7 mouse cellular contexts compared by ENCODE assay signal in the genomic region with DNA sequence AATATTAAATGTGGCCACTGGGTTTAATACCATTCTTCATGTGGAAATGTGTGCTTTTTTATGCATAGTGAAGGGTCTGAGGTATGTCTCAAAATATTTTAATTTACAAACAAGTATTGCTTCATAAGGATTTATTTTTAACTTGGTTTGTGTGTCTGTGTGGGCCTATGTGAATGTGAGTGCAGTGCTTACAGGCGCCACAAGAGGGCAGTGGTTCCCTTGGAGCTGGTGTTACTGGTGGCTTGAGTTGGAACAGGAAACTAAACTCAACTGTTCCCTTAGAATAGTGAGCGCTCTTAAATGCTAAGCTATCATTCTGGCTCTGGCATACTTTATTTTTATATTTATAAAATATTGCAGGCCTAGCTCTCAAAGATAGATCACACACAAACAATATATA. TPM values are rescaled to one million over a fixed set of nuclear protein-coding genes. Genes with fewer than 3 reads are reported as not detected.
DNase-seq lines count a peak whose midpoint lies in the region; ATAC-seq and TF ChIP-seq lines count a peak whose summit lies in the region.

No protein-coding gene starts in this region.

- no peaks in the 10 kb centered on the region for H3K36me3 ChIP-seq in kidney, embryonic 14.5 days (ENCODE audit: control insufficient read depth, insufficient read depth, low read length)
- H3K36me3 ChIP-seq in C2C12 (ENCODE audit: control insufficient read depth, insufficient read depth) (no peaks in the 10 kb centered on the region), G1E (replicated peaks) (no peaks in the 10 kb centered on the region)
- no peaks in the 10 kb centered on the region for H3K36me3 ChIP-seq in midbrain, postnatal 0 days (ENCODE audit: insufficient read depth, low read length)

- no peak overlapping the region for H3K4me2 ChIP-seq in kidney, embryonic 14.5 days (replicated peaks; ENCODE audit: low read depth, low read length)
- H3K4me2 ChIP-seq in midbrain, postnatal 0 days (ENCODE audit: low read depth, low read length, poor library complexity, severe bottlenecking), result no peak overlapping the region

- H3K4me1 ChIP-seq in kidney, embryonic 14.5 days (ENCODE audit: control insufficient read depth, insufficient read depth, low read length), result no peaks in the 10 kb centered on the region
- no peaks in the 10 kb centered on the region for H3K4me1 ChIP-seq in G1E (ENCODE audit: insufficient read depth, low read depth, low read length)
- no peaks in the 10 kb centered on the region for H3K4me1 ChIP-seq in midbrain, postnatal 0 days (ENCODE audit: insufficient read depth, low read length)

- TF ChIP-seq CTCF in C2C12 (IDR thresholded peaks at IDR 0.05; ENCODE audit: control insufficient read depth, insufficient read depth, insufficient read length), result peak; percentile 31
- TF ChIP-seq CTCF in G1E (IDR thresholded peaks at IDR 0.05; ENCODE audit: low read depth, low read length), result 0 out of 2 replicates have a peak, but pooled peaks have one; percentile 16
- peak; percentile 84 for TF ChIP-seq CTCF in midbrain, postnatal 0 days (IDR thresholded peaks at IDR 0.05)

- no peak overlapping the region for H3ac ChIP-seq in C2C12 (ENCODE audit: control insufficient read depth, insufficient read length, low read depth)

- H3K27ac ChIP-seq in kidney, embryonic 14.5 days (ENCODE audit: low read depth, low read length), result no peak overlapping the region
- H3K27ac ChIP-seq in midbrain, postnatal 0 days (ENCODE audit: low read depth, low read length), result no peak overlapping the region

- no peaks in the 10 kb centered on the region for H3K9me3 ChIP-seq in kidney, embryonic 14.5 days (ENCODE audit: control insufficient read depth, low read length)
- H3K9me3 ChIP-seq in G1E (replicated peaks), result peaks cover 20% of the 10 kb centered on the region
- no peaks in the 10 kb centered on the region for H3K9me3 ChIP-seq in midbrain, postnatal 0 days (ENCODE audit: low read length)

- DNase-seq in kidney, adult 18-20 months, result peak; percentile 26
- DNase-seq in G1E (ENCODE audit: low spot score), result no peak
- DNase-seq in embryo, embryonic 11.5 days (ENCODE audit: low read depth, low spot score), result peak; percentile 19
- peak; percentile 44 for DNase-seq in midbrain, postnatal 0 days (ENCODE audit: low spot score)
- no peak for DNase-seq in urinary bladder, postnatal 14 days (ENCODE audit: low spot score)

- no peaks in the 10 kb centered on the region for H3K79me3 ChIP-seq in C2C12 (ENCODE audit: low read depth)

- peaks cover 3% of the 10 kb centered on the region; the same call in 1 of the 2 replicates for H3K27me3 ChIP-seq in kidney, embryonic 14.5 days (ENCODE audit: control insufficient read depth, insufficient read depth, low read length)
- H3K27me3 ChIP-seq in C2C12 (ENCODE audit: control insufficient read depth, insufficient read depth, insufficient read length) (no peaks in the 10 kb centered on the region), G1E (ENCODE audit: insufficient read depth, low read length) (no peaks in the 10 kb centered on the region)
- H3K27me3 ChIP-seq in midbrain, postnatal 0 days (ENCODE audit: insufficient read depth, low read length), result no peaks in the 10 kb centered on the region

- no peak overlapping the region for H3K9ac ChIP-seq in kidney, embryonic 14.5 days (ENCODE audit: low read depth, low read length)
- H3K9ac ChIP-seq in midbrain, postnatal 0 days (replicated peaks; ENCODE audit: low read length, poor library complexity, severe bottlenecking), result no peak overlapping the region

- no peak overlapping the region for H3K4me3 ChIP-seq in kidney, embryonic 14.5 days (ENCODE audit: low read length)
- H3K4me3 ChIP-seq in C2C12 (ENCODE audit: insufficient read depth, poor library complexity, severe bottlenecking) (no peak overlapping the region), G1E (ENCODE audit: low read depth, low read length) (no peak overlapping the region)
- no peak overlapping the region for H3K4me3 ChIP-seq in midbrain, postnatal 0 days (ENCODE audit: low read depth, low read length)

- 54% methylated on average over 2 of the region's 2 CpGs for WGBS in kidney, embryonic 14.5 days
- 47% methylated on average over 2 of the region's 2 CpGs for WGBS in midbrain, postnatal 0 days

- ATAC-seq in kidney, embryonic 14.5 days (ENCODE audit: low FRiP score, low TSS enrichment), result no peak
- ATAC-seq in G1E (ENCODE audit: extremely low read depth, insufficient number of reproducible peaks, low FRiP score, poor library complexity, severe bottlenecking), result 0 out of 2 replicates have a peak, but pooled peaks have one; percentile 15
- no peak for ATAC-seq in midbrain, postnatal 0 days (ENCODE audit: low FRiP score)

- H3K79me2 ChIP-seq in C2C12 (ENCODE audit: control insufficient read depth, insufficient read depth), result no peaks in the 10 kb centered on the region

TF ChIP-seq in C2C12, 6 proteins besides CTCF, POLR2A, EP300 and RAD21:
- TF ChIP-seq FOSL1 (IDR thresholded peaks at IDR 0.05; ENCODE audit: insufficient read depth, low read length, poor library complexity, severe bottlenecking) (no peak), CEBPB (IDR thresholded peaks at IDR 0.05; ENCODE audit: low read depth) (no peak), MAX (IDR thresholded peaks at IDR 0.05) (no peak), USF1 (IDR thresholded peaks at IDR 0.05; ENCODE audit: low read depth) (no peak), MYOD1 (IDR thresholded peaks at IDR 0.05; ENCODE audit: control insufficient read depth, insufficient read length, low read depth) (no peak), MYOG (IDR thresholded peaks at IDR 0.05; ENCODE audit: control insufficient read depth, extremely low read depth, insufficient read length) (no peak)
TF ChIP-seq in C2C12: peak in this region for 0.

RNA-seq across cellular contexts. Expression of a gene that starts 6.8 kb away (rescaled TPM):
- 0.62 and 0.63 TPM in 2 replicates for polyA plus RNA-seq in kidney, embryonic 14.5 days (2014; fragmentation: Nextera tagmentation; extraction: Ambion mirVana)
- polyA plus RNA-seq in C2C12 (2012; fragmentation: generic; extraction: Trizol) (0.54 TPM), G1E (2012) (not detected in 2 replicates)
- total RNA-seq in G1E (2014; fragmentation: Nextera tagmentation) (not detected in 2 replicates), G1E (2017) (0.38 and 0.93 TPM in 2 replicates)
- total RNA-seq in midbrain, postnatal 0 days (2014; rRNA removed), result 37.2 and 38.2 TPM in 2 replicates
- polyA plus RNA-seq in midbrain, postnatal 0 days (2015; fragmentation: Nextera tagmentation; extraction: Ambion mirVana), result 8.2 and 9.8 TPM in 2 replicates

Comparison
In these comparisons a context has a peak if more than half of its experiments do, and no peak if none do; other contexts are left out.
1. DNase-seq: peak in kidney, adult 18-20 months (single experiment), embryo, embryonic 11.5 days (single experiment) and midbrain, postnatal 0 days (single experiment); none in G1E (single experiment) and urinary bladder, postnatal 14 days (single experiment).
2. CTCF ChIP-seq: peak in every context shown above with its lines; median percentile 84 in midbrain, postnatal 0 days; 31 in C2C12; 16 in G1E.